Mouse (Mus musculus) thymus, adult 18-20 months (tissue): ENCODE results near the gene Vps37c.

Source experiments
- DNase-seq, 2 experiments: peaks; one replicate each; pipeline ENCODE4 v3.0.0; 2022; ENCODE audit warnings: mixed read lengths in 2 of 2

The Vps37c gene

DNA sequence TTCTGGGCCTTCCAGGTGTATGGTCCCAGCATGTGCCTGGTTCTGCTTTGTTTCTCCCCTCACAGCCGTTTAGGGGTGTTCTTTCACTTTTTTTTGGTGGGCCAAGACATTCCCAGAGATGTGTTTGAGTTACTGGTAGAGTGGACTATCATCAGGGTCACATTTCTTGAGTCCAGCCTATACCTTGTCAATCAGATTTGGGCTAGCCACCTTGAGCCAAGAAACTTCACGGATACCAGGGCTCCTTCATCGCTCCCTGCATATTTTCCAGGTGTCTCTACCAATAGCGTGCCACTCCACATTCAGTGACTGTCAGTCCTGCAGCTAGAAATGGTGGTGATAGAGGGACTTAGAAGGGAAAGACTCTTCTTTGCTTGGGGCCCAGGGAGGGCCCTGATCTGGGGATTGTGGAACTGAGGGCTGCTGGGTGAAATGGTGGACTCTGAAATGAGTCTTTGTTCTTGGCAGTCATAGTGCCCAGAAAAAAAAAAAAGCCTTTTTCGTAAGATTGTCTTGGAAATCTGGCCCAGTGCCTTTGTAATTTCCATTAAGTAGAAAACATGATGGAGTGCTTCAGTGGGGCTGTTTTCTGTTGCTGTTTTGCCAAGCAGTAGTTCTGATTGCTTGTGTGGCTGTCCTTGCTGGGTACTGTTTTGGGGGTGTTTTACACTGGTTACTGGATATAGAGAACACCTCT lies 1.1 kb downstream of the Vps37c start:
- no peak for DNase-seq

DNA sequence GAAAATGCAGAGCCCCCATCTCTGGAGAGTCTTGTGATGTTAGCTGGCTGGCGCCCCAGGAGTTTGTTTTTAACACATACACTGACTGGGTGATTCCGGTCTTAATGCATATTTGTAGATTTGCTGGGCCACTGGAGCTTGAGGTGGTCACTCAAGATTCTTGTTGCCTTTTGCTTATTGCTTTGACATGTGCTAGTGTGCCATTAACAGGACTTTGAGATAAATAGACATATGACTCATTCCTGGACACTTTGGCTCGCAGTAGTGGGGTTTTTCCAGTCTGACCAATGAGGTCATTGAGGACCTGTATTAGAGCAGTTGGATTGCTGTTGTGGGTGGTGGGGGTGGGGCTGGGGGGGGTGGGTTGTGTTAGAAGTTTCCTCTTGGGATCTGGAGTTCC lies 1.8 kb downstream of the Vps37c start:
- no peak for DNase-seq

DNA sequence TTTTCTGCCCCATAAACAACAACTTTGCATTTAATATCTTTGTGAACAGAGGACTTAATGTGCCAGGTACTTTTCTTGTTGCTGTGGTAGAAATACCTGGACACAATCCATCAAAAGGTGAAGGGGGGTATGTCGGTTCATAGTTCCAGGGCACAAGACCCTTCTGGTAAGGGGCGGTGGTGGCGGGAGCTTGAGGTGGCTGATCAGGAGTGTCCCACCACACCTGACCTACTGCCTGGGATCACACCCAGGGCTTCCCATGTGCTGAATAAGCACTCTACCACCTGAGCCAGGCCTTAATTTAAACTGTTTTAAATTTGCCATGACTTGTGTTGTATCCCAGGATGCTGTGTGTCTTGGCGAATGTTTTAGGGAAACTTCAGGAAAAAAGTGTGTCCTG lies 2.6 kb downstream of the Vps37c start:
- no peak for DNase-seq

DNA sequence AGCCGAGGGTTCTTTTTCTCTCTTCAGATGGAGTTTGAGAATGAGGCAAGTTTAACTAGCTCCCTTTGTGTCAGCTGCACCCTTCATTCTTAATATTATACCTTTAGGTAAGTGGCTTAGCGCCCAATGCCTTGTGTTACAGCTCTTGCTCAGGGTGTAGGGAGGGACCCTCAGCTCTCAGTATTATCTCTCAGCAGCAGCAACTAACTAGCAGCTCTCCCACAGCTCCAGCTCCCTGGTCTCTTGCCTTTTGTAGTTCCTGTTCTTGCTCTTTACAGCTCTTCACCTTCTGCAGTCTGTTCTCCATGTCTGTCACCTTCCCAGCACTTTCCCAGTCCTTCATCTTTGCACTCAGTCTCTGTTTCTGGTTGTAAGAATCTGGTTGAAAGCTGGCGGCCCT lies 3.1 kb downstream of the Vps37c start:
- no peak for DNase-seq

DNA sequence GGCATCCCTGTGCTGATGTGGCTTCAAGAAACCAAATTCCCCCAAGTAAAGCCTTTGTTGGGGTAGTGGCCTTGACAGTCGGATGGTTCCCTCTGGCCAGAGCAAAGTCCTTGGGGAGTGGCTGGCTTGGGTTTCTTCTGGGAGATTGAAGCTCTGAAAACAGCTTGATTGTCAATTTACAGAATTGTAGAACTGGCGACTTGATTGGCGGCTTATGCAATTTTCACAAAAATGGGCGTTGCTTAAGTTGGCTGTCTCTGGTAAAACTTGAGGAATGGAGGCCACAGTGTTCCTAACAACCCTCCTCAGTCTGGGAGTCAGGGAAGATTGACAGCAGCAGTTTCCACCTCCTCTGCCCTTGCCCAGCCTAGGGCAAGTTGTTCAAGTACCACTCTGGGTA lies 3.8 kb downstream of the Vps37c start:
- DNase-seq: no peak

DNA sequence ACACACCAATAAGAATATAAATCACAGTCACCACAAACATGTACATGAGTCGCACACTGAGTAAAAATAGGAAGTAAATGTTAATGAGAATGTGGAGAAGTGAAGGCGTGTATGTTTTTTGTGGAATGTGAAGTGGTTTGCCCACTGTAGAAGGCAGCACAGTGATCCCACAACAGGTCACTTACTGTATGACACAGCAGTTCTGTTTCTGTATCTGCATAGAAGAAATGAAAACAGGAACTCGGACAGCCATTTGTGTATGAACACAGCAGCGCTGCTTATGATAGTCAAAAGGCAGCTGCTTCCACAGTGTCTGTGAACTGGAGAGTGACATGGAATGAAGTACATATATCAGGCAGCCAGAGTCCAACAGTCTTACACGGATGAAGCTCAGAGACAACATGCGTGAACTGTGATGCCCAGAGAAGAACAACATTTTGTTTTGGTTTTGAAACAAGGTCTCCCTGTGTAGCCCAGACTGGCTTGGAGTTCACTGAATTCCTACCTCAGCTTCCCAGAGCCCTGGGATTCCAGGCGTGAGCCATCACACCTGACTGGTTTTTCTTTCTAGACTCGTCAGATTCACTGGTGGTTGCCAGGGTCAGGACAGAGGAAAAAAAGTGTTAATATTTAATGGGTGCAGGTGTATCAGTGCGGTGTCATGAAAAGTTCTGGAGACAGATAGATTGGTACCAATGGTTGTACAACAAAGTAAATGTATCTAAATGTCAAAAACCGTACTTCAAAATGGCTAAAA lies 5.6 kb downstream of the Vps37c start:
- no peak for DNase-seq

DNA sequence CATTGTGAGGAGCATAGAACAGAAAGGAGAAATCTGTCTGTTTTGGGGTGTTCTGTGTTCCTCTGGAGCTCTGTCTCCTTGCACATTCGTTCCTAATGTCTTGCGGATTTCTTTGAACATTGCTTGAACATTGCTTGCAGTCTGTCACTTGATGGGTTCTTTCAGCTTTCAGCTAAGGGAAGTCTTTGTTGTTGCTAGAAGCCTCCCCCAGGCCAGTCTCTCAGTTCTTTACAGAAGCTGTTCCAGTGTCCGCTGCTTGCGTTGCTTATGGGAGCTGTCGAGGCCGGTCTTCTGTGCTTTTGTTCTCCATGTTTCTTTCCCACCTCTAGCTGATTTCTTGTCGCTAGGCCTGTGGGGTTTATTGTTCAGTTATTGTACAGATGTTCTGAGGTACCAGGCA lies 7.3 kb downstream of the Vps37c start:
- DNase-seq: no peak

DNA sequence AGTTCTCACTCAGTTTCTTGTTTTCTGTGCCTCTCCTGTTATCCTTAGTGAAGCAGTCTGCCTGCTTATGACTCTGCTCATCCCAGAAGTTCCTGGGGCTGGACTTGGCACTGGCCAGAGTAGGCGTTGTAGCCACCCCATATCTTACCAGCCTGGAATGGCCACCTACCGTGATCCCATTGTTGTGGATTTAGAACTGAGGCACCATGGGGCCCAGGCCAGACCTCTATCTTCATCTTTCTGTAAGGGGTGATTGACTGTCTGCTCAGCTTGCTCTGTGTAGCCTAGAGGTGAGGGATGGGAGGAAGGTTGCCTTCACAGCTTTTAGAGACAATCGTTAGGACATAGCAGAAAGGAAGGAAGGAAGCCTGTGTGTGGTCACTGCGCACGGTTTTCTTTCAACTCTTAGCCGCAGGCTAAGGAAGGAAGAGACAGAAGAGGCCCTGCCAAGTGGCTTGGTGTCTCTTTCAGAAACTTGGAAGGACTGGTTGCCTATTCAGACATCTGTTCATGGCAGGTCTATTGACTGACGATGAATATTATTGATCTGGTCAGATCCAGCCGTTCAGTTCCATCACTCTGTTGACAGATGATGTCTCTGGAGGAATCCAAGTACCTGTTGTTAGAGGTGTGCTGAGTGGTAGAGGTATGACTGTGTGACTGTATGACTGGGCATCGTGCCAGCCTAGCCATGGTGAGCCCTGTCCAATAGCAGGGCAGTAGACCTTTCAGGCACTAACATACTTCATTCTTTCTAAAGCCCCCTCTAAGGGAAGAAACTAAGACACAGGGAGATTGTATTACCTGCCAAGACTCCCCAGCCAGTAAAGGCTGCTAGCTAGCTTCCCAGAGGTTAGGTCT lies 9.8 kb downstream of the Vps37c start:
- DNase-seq: no peak

DNA sequence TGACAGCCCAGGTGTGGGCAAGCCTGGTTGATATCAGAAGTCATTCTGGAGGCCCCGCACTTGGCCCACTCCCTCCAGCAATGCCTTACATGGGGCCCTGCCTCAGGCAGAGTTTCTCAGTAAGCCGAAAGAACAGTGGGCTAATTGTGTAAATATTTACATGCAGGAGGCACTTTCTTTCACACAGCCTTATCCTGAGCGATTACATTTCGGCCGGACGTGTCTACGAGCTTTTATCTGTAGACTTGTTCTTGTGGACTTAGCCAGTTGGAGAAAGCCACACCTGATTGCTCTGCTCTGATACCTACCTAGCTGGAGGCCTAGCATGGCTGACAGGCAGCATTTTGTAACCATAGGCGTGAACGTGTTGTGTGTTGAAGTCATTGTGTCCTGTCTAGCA lies 11.3 kb downstream of the Vps37c start:
- no peak for DNase-seq

DNA sequence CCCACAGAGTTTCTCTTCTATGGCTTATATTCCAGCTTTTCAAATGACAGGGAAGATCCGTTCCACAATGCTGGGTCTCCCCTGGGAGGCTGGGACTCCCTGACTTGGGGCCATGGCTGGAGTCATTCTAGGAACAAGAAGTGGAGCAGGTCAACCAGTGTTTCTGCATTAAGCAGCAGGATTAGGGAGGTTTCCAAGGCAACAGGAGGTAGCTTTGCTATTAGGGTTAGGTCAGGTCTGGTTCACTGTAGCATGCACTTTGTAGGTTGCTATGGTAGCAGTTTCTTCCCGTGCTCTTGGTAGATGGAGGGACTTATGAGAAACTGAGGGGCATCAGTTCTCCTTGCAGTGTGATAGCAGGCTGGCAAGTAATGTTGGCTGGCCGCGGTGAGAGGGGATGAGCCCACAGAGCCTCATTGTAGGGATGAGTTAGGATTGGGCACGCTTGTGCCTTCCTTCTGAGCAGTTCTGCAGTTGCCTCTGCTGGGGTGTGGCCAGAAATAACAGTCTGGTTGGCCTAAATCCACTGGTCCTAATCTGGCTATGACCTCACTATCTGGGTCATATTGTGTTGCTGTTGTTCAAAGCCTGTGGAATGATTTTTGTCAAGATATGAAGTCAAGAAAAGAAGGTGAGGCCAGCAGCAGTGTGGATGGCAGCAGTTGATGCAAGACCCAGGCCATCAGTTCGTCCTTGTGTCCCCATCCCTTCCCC lies 12.6 kb downstream of the Vps37c start:
- no peak for DNase-seq

DNA sequence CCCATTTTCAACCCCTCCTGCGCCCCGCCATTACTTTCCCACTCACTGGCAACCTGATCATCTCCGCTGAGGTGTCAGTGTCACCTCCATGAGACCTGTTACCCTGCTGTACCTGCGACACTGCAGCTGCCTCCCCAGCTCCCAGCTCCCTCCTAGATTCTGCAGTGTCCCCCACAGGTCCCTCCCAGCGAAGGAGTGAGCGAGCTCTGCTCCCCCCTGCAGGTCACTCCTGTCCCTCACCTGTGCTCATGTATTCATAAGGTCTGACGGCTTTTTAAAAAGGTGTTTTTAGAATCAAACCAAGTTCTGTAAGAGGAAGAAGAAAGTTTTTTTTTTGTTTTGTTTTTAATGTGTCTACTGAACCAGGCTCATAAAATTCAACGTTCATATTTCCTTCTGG lies 13.6 kb downstream of the Vps37c start:
- no peak for DNase-seq

DNA sequence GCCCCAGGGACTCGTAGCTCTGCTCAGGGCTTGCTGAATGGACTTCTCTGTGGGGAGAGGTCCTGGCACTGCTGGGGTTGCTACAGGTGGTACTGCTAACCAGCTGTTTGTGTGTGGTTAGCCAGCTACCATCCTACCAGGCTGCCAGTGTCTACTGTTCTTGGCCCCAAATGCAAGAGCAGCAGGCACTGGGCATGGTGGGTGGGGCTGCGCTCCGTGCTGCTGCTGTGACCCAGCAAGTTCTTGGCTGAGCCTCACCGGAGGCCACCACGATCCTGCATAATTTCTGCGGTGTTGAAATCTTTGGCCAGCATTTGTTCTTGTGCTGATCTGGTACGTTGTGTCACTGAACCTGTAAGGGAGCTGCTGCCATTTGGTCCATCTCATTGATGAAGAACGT lies 14.9 kb downstream of the Vps37c start:
- no peak for DNase-seq

DNA sequence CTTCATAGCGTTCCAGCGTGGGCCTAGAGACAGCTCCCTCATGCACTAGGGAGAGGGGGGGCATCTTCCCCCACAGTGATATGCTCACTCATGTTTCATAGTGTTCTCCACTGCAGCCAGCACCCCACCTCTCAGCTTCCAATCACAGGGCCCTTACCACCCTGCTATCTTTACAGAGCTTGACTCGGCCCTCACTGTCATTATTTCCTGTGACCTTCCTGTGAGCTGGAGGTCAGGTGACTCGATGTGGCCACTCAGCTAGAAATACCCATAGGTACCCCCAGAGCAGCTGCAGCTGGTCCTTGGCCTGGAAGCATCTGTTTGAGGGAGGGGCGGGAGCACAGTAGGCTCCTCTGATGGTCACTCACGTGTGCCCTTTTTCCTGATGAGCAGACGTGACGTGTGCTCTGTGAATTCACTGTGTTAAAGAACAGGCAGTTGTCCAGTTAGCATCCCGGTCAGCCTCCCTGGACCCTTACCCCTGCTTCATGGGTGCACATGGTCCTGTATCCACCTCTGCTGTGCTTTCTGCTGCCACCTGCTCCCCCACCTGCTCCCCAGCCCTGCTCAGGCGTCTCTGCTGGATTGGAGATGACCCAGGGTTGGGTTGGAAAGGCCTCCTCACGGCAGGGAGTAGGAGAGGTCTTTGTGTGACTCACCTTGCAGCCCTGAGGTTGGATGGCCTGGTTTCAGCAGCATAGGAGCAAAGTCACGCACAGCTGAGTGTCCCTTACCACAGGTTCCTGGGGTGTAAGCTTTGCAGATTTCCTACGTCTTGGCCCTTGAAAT lies 18.7 kb downstream of the Vps37c start:
- DNase-seq: no peak

DNA sequence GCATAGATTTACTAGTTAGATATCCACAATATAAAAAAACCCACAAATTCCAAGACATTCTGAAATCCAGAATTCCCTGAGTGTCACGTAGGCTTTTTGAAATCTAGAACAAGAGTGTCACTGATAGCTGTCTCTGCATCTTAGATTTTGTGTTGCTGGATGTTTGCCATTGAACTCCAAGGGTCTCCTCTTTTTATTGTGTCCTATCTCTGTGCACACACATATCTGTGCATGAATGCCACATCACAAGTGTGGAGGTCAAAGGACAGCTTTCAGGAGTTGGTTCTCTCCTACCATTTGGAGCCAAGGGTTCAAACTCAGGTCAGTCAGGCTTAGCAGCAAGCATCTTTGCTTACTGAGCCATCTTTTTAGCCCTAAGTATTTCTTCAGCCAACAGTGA lies 19.3 kb downstream of the Vps37c start:
- DNase-seq: no peak

DNA sequence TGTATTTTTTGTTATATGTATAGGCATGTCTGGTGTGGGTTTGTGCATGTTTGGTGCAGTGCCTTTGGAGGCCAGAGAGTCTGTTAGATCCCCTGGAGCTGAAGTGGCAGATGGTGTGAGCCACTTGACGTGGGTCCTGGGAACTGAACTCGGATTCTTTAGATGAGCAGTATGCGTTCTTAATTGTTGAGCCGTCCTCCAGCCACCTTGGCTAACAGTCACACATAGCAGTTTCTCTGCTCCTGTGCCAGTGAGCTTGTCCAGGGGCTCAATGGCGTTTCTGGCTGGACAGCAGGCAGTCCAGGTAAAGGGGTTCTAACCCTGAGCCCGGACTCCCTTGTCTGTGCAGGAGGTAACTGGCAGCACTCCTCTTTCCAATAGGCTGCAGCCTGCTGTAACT lies 20.4 kb downstream of the Vps37c start:
- no peak for DNase-seq

DNA sequence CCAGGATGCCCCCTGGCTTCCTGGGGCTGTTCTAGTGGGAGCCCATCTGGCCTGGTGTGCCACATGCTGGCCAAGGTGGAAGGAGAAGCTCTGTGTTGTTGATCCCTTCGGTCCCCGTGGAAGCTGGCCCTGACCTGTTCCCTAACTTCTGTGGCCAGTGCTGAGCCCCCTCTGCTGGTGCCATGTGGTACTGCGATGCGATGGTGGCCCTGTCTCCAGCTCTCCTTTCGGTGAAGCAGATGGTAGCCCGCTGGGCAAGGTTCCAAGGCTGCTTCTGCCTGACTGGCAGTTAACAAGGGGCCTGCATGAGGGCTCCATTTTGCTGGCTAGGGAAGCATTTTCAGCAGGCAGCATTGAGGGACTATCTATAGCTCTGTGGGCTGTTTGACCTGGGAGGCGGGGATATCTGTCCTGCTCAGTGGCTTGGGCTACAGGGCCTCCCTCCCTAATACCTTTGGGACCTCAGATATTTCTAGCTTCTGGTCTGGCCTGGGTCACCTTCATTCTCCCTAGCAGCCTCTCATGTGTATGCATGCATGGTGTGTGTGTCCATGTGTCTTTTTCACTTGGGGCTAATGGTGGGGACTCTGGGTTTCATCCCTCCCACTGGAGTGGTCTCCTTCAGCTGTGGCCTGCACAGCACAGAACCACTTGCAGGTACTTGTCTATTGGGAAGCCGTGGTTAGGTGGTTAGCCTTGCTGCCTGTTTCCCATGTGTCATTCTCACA lies 21.0 kb downstream of the Vps37c start:
- peak; percentile 64 to 75 for DNase-seq

DNA sequence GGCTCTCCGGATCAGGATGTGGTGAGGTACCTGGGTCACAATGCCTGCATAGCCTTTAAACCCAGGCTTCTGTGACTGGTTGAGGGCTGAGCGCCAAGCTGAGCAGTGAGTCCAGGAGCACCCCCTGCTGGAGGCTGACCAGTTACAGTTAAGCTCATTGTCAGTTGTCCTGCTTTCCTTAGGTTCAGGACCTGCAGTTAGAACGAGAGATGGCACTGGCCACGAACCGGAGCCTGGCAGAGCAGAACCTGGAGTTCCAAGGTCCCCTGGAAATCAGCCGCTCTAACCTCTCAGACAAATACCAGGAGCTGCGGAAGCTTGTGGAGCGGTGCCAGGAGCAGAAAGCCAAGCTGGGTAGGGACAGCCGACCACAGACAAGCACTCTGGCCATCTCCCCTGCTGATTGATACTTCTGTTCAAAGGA lies 21.6 kb downstream of the Vps37c start:
- DNase-seq: peak in 1 of 2 experiments; percentile 47

DNA sequence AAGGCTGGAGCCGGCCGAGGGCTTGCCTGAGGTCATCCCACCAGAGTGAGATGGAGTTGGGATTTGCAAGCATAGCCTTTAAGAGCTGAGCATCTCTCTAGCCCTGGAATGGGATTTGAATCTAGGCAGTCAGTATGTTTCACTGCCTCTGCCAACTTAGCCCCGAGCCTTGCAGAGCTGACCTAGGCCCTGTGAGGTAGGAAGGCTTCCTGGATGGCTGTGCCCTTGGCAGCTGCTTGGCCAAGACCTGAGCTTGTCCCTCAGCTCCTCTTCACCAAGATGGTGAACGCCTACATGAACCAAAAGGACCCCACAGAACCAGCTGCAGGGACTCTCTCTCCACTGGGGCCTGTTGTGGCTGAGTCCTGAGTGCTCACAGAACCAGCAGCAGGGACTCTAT lies 22.2 kb downstream of the Vps37c start:
- no peak for DNase-seq

DNA sequence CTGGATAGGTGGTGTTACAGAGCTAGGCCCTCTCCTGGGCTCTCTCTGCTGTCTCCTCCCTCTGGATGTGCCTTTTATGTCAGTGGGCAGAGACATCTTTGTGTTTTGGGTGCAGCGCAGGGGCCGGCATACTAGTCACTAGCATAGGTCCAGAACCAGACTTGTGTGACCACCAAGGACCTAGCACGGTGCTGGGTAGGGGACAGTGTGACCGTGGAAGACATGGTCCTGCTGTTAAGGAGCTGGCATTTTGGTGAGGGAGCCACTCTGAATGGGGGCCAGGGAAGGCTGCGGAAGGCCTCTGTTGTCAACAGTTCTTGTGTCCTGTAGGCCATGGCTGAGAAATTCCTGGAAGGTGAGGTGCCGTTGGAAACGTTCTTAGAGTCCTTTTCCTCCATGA lies 23.7 kb downstream of the Vps37c start:
- DNase-seq: no peak

DNA sequence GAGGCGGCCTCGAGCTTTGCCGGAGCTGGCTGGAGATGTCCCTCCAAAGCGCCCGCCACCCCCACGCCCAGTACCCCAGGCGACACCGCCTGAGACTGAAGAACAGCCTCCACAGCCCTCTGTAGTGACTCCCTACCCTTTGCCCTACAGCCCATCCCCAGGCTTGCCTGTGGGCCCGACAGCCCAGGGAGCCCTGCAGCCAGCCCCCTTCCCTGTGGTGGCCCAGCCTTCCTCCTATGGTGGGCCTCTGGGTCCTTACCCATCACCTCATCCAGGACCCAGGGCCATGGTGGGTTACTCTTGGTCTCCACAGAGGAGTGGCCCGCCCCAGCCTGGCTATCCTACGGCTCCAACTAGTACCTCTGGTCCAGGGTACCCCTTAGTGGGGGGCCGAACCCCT lies 24.1 kb downstream of the Vps37c start:
- DNase-seq: no peak

DNA sequence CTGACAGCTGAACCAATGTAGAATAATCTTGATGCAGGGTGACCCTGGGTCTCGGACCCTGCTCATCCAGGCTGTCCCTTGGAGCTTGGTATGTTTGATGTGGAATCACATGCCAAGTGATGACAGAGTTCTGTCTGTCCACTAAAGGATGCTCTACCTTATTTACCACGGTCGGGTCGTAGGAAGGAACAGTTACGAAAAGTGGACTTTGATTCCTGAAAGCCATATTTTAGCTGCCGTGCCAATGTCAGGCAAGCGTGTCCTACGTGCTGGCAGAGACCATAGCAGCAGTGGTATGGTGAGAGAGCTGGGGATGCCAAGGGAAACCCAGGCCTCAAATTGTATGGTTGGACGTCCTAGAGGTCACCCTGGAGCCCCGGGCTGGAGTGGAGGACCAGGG lies 25.0 kb downstream of the Vps37c start:
- DNase-seq: no peak

DNA sequence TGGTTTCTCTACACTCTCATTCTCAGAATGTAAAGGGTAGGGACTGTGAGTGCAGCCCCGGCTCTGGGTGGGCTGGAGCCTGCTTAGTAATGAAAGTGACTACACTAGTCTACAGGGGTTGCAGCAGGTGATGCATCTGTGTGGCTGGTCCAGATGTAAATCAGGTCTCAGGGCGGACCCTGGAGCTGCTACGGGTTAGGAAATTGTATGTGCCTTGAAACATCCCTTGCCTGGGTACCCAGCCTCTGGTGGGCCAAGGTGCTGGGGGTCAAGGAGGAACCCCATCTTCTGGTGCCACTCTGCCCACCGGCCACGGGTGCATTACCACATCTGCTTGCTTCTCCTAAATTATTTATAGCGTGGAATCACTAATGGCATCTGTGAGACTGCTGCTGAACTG lies 25.6 kb downstream of the Vps37c start:
- DNase-seq: no peak
